Mouse (Mus musculus) brain, embryonic 14.5 days (tissue): ENCODE measurements at regions not wholly inside any gene's neighbourhood (a gene's known extent, or its start where the extent isn't known, plus 50 kb on each side); places are given as distances from the start of the nearest gene placed in this dataset.

Source experiments
- CTCF ChIP-seq: fragments of 200-500 bp; IDR thresholded peaks from 2 replicates; pipeline ENCODE4 v1.5.1; 2012; ENCODE audit warnings: inconsistent platforms, mild to moderate bottlenecking, moderate library complexity, borderline replicate concordance; ENCODE audit not compliant: insufficient read depth, insufficient read length; ENCODE audit errors: extremely low read depth
- POLR2A ChIP-seq: fragments of 200-500 bp; IDR thresholded peaks from 2 replicates; pipeline ENCODE4 v1.6.1; 2012; ENCODE audit warnings: mild to moderate bottlenecking, inconsistent platforms, borderline replicate concordance; ENCODE audit not compliant: poor library complexity, insufficient read depth, insufficient read length, severe bottlenecking; ENCODE audit errors: extremely low read depth

DNA sequence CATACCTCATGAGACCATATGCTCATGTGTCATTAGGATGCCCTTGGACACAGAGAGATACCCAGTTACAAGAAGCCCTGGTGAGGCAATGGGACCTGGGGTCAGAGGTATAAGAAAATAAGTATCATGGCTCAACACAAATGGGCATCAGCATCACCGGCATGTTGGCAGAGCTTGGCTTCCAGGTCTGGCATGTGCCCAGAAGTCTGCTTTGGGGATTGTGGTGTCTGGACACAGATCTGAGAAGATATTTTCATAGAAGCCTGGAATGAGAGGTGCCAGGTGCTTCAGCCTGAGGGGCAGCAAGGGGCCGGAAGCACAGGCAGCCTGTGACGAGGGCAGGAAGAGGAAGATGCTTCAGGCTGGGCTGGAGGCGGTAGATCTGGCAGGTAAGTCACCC, 338.7 kb downstream of the Cdh26 start:
- TF ChIP-seq POLR2A (no peak), CTCF (no peak)
